Mouse (Mus musculus): ENCODE results near the gene Aox3.

GRCm38 (mm10) chr1:58124901-58125300 lies 12.0 kb downstream of the Aox3 start:
- no peak for TF ChIP-seq GATA1 (IDR thresholded peaks at IDR 0.05; ENCODE audit: borderline replicate concordance, low read length)
- TF ChIP-seq CTCF (IDR thresholded peaks at IDR 0.05; ENCODE audit: low read depth, low read length) = no peak
- TF ChIP-seq GATA2 (IDR thresholded peaks at IDR 0.05; ENCODE audit: borderline replicate concordance, low read depth, low read length) = no peak
- no peak for TF ChIP-seq TAL1 (conservative IDR thresholded peaks at IDR 0.05; ENCODE audit: low read depth, low read length)
- TF ChIP-seq POLR2AphosphoS5 (IDR thresholded peaks at IDR 0.05; ENCODE audit: insufficient replicate concordance, low read depth, low read length) = no peak

Data from G1E (cell line).